In genomic region chr5:137530588-137531413, GRCm38 (mm10) we compare ENCODE assay signal across 8 mouse cellular contexts. TPM values are rescaled to one million over a fixed set of nuclear protein-coding genes. Genes with fewer than 3 reads are reported as not detected.
DNase-seq lines count a peak whose midpoint lies in the region; ATAC-seq and TF ChIP-seq lines count a peak whose summit lies in the region.

No protein-coding gene starts in this region.

- peak overlapping the region; percentile 96 for H3K27ac ChIP-seq in limb, embryonic 15.5 days
- peak overlapping the region; percentile 98 for H3K27ac ChIP-seq in midbrain, postnatal 0 days (ENCODE audit: low read depth, low read length)
- peak overlapping the region; percentile 95 for H3K27ac ChIP-seq in stomach, embryonic 15.5 days

- peak overlapping the region; percentile 82 for H3K9ac ChIP-seq in limb, embryonic 15.5 days
- H3K9ac ChIP-seq in midbrain, postnatal 0 days (replicated peaks; ENCODE audit: low read length, poor library complexity, severe bottlenecking) = peak overlapping the region; percentile 95
- peak overlapping the region; percentile 95 for H3K9ac ChIP-seq in stomach, embryonic 15.5 days

- H3K4me1 ChIP-seq in limb, embryonic 15.5 days = peaks cover 39% of the 10 kb centered on the region
- H3K4me1 ChIP-seq in midbrain, postnatal 0 days (ENCODE audit: insufficient read depth, low read length) = no peaks in the 10 kb centered on the region; the same call in 1 of the 2 replicates
- H3K4me1 ChIP-seq in stomach, embryonic 15.5 days = peaks cover 24% of the 10 kb centered on the region

- no peaks in the 10 kb centered on the region for H3K9me3 ChIP-seq in limb, embryonic 15.5 days
- no peaks in the 10 kb centered on the region for H3K9me3 ChIP-seq in midbrain, postnatal 0 days (ENCODE audit: low read length)
- H3K9me3 ChIP-seq in stomach, embryonic 15.5 days = no peaks in the 10 kb centered on the region

- no peaks in the 10 kb centered on the region for H3K27me3 ChIP-seq in limb, embryonic 15.5 days
- H3K27me3 ChIP-seq in midbrain, postnatal 0 days (ENCODE audit: insufficient read depth, low read length) = no peaks in the 10 kb centered on the region
- H3K27me3 ChIP-seq in stomach, embryonic 15.5 days (replicated peaks) = no peaks in the 10 kb centered on the region

- under 1% methylated on average over 40 of the region's 46 CpGs for whole genome bisulfite sequencing in limb, embryonic 15.5 days
- WGBS in midbrain, postnatal 0 days = under 1% methylated on average over 39 of the region's 46 CpGs
- WGBS in stomach, embryonic 15.5 days = 2% methylated on average over 44 of the region's 46 CpGs

- ATAC-seq in limb, embryonic 15.5 days (ENCODE audit: insufficient number of reproducible peaks, low FRiP score, low TSS enrichment, low read depth) = peak; percentile 59
- peak; percentile 68 for ATAC-seq in midbrain, postnatal 0 days (ENCODE audit: low FRiP score)
- peak; percentile 17; the same call in 1 of the 2 replicates for ATAC-seq in stomach, embryonic 15.5 days (ENCODE audit: insufficient read depth, low FRiP score, low read depth)

- H3K4me3 ChIP-seq in limb, embryonic 15.5 days = peak overlapping the region; percentile 85
- H3K4me3 ChIP-seq in midbrain, postnatal 0 days (ENCODE audit: low read depth, low read length) = peak overlapping the region; percentile 83
- H3K4me3 ChIP-seq in stomach, embryonic 15.5 days (replicated peaks) = peak overlapping the region; percentile 81

- TF ChIP-seq CTCF in midbrain, postnatal 0 days (IDR thresholded peaks at IDR 0.05) = no peak

- peak overlapping the region; percentile 71 for H3K4me2 ChIP-seq in limb, embryonic 15.5 days
- peak overlapping the region; percentile 91 for H3K4me2 ChIP-seq in midbrain, postnatal 0 days (ENCODE audit: low read depth, low read length, poor library complexity, severe bottlenecking)
- H3K4me2 ChIP-seq in stomach, embryonic 15.5 days = peak overlapping the region; percentile 83

- peak; percentile 47 for DNase-seq in urinary bladder, postnatal 25 days (ENCODE audit: low spot score)
- no peak for DNase-seq in urinary bladder, adult 18-20 months (ENCODE audit: low spot score in 2 of 2)
- peak; percentile 84 for DNase-seq in embryo, embryonic 9.5 days (ENCODE audit: extremely low spot score)
- peak; percentile 99 for DNase-seq in heart, adult 11 months
- DNase-seq in kidney, adult 18-20 months = peak; percentile 72
- peak; percentile 95 for DNase-seq in midbrain, postnatal 0 days (ENCODE audit: low spot score)

- peaks cover 40% of the 10 kb centered on the region for H3K36me3 ChIP-seq in limb, embryonic 15.5 days
- peaks cover 37% of the 10 kb centered on the region for H3K36me3 ChIP-seq in midbrain, postnatal 0 days (ENCODE audit: insufficient read depth, low read length)
- peaks cover 26% of the 10 kb centered on the region for H3K36me3 ChIP-seq in stomach, embryonic 15.5 days

RNA-seq across cellular contexts. Expression of gene Epo, which starts 2.2 kb away (rescaled TPM):
- polyA plus RNA-seq in limb, embryonic 15.5 days (2015; fragmentation: Nextera tagmentation; extraction: Ambion mirVana) = 0.26 TPM in 1 of 2 replicates, not detected in the other
- total RNA-seq in midbrain, postnatal 0 days (2014; rRNA removed) = not detected in 2 replicates
- polyA plus RNA-seq in midbrain, postnatal 0 days (2015; fragmentation: Nextera tagmentation; extraction: Ambion mirVana) = not detected in 2 replicates
- not detected in 2 replicates for polyA plus RNA-seq in stomach, embryonic 15.5 days (2015; fragmentation: Nextera tagmentation; extraction: Ambion mirVana)

RNA-seq across cellular contexts. Expression of gene Gnb2, which starts 2.5 kb away (rescaled TPM):
- 350 and 394 TPM in 2 replicates for polyA plus RNA-seq in limb, embryonic 15.5 days (2015; fragmentation: Nextera tagmentation; extraction: Ambion mirVana)
- total RNA-seq in midbrain, postnatal 0 days (2014; rRNA removed) = 1,154 and 1,456 TPM in 2 replicates
- polyA plus RNA-seq in midbrain, postnatal 0 days (2015; fragmentation: Nextera tagmentation; extraction: Ambion mirVana) = 590 and 632 TPM in 2 replicates
- 359 and 366 TPM in 2 replicates for polyA plus RNA-seq in stomach, embryonic 15.5 days (2015; fragmentation: Nextera tagmentation; extraction: Ambion mirVana)

RNA-seq across cellular contexts. Expression of gene Gigyf1, which starts 12.5 kb away (rescaled TPM):
- polyA plus RNA-seq in limb, embryonic 15.5 days (2015; fragmentation: Nextera tagmentation; extraction: Ambion mirVana) = 10.3 and 12.0 TPM in 2 replicates
- total RNA-seq in midbrain, postnatal 0 days (2014; rRNA removed) = 23.6 and 30.8 TPM in 2 replicates
- 16.3 and 17.8 TPM in 2 replicates for polyA plus RNA-seq in midbrain, postnatal 0 days (2015; fragmentation: Nextera tagmentation; extraction: Ambion mirVana)
- 10.2 and 12.2 TPM in 2 replicates for polyA plus RNA-seq in stomach, embryonic 15.5 days (2015; fragmentation: Nextera tagmentation; extraction: Ambion mirVana)

RNA-seq across cellular contexts. Expression of gene Actl6b, which starts 22.5 kb away (rescaled TPM):
- 0.35 and 0.36 TPM in 2 replicates for polyA plus RNA-seq in limb, embryonic 15.5 days (2015; fragmentation: Nextera tagmentation; extraction: Ambion mirVana)
- total RNA-seq in midbrain, postnatal 0 days (2014; rRNA removed) = 248 and 270 TPM in 2 replicates
- polyA plus RNA-seq in midbrain, postnatal 0 days (2015; fragmentation: Nextera tagmentation; extraction: Ambion mirVana) = 264 and 287 TPM in 2 replicates
- polyA plus RNA-seq in stomach, embryonic 15.5 days (2015; fragmentation: Nextera tagmentation; extraction: Ambion mirVana) = 4.5 and 5.1 TPM in 2 replicates

RNA-seq across cellular contexts. Expression of gene Pop7, which starts 28.5 kb away (rescaled TPM):
- 46.5 and 46.7 TPM in 2 replicates for polyA plus RNA-seq in limb, embryonic 15.5 days (2015; fragmentation: Nextera tagmentation; extraction: Ambion mirVana)
- total RNA-seq in midbrain, postnatal 0 days (2014; rRNA removed) = 73.2 and 95.3 TPM in 2 replicates
- 91.5 and 95.6 TPM in 2 replicates for polyA plus RNA-seq in midbrain, postnatal 0 days (2015; fragmentation: Nextera tagmentation; extraction: Ambion mirVana)
- 52.4 and 54.6 TPM in 2 replicates for polyA plus RNA-seq in stomach, embryonic 15.5 days (2015; fragmentation: Nextera tagmentation; extraction: Ambion mirVana)

Comparison
In these comparisons a context has a peak if more than half of its experiments do, and no peak if none do; other contexts are left out.
1. DNase-seq: peak in urinary bladder, postnatal 25 days (single experiment), embryo, embryonic 9.5 days (single experiment), heart, adult 11 months (single experiment), kidney, adult 18-20 months (single experiment) and midbrain, postnatal 0 days (single experiment); none in urinary bladder, adult 18-20 months (0 of 2).
2. ATAC-seq: peak in every context shown above with its lines; median percentile 68 in midbrain, postnatal 0 days; 59 in limb, embryonic 15.5 days; 17 in stomach, embryonic 15.5 days.
3. Peak in every context shown above with its lines, with median percentiles within 50 percentile points of each other: H3K27ac ChIP-seq, H3K4me2 ChIP-seq, H3K4me3 ChIP-seq and H3K9ac ChIP-seq.